Mouse (Mus musculus) CH12F3 (cell line): ENCODE results near the gene Sf3a1.
"Not testable (repeated sequence)": the region's sequence is repeated elsewhere in the genome, so short reads cannot be mapped to it uniquely, and the experiment has no call there.

Source experiments
- in situ Hi-C: fragments of 300-500 bp; cut with MboI; formaldehyde crosslinking; loops from 2 replicates; pipeline ENCODE4 v1.14.3; 2020; ENCODE audit warnings: low sequenced_read_pairs

The Sf3a1 gene

GRCm38 (mm10) chr11:4184251-4184952 is 24.3 kb downstream of the Sf3a1 start:
- in situ Hi-C loops, result no loop called here

- in situ Hi-C loops, result not testable (repeated sequence)
Observed at GRCm38 (mm10) chr11:4185480-4185879, 25.3 kb downstream of the Sf3a1 start.

GRCm38 (mm10) chr11:4186486-4187317 is 26.6 kb downstream of the Sf3a1 start, which contains the start of gene Tbc1d10a:
Gene Tbc1d10a (plus strand): TSS chr11:4186789.
- in situ Hi-C loops, result no loop called here

GRCm38 (mm10) chr11:4187318-4187700 is 27.2 kb downstream of the Sf3a1 start:
- in situ Hi-C loops, result no loop called here

GRCm38 (mm10) chr11:4189182-4189581 is 29.0 kb downstream of the Sf3a1 start:
- in situ Hi-C loops, result no loop called here

GRCm38 (mm10) chr11:4190677-4191076 is 30.5 kb downstream of the Sf3a1 start:
- in situ Hi-C loops, result no loop called here

GRCm38 (mm10) chr11:4192757-4193156 is 32.6 kb downstream of the Sf3a1 start:
- in situ Hi-C loops, result no loop called here

- in situ Hi-C loops, result no loop called here
Observed at GRCm38 (mm10) chr11:4193420-4193819, 33.3 kb downstream of the Sf3a1 start.

- in situ Hi-C loops, result no loop called here
Observed at GRCm38 (mm10) chr11:4195597-4196031, 35.5 kb downstream of the Sf3a1 start.

GRCm38 (mm10) chr11:4196636-4197035 is 36.5 kb downstream of the Sf3a1 start:
- in situ Hi-C loops, result no loop called here

GRCm38 (mm10) chr11:4197691-4198090 is 37.5 kb downstream of the Sf3a1 start:
- in situ Hi-C loops, result no loop called here

GRCm38 (mm10) chr11:4201981-4202700 is 42.0 kb downstream of the Sf3a1 start:
- in situ Hi-C loops, result no loop called here

- in situ Hi-C loops, result no loop called here
Observed at GRCm38 (mm10) chr11:4202995-4203704, 43.0 kb downstream of the Sf3a1 start.

- in situ Hi-C loops, result no loop called here
Observed at GRCm38 (mm10) chr11:4203705-4204074, 43.5 kb downstream of the Sf3a1 start.

- in situ Hi-C loops, result loop anchor here (5.0 kb wide), 1 partner anchor 68 kb away; the partner anchor contains the start of gene Rnf215
Observed at GRCm38 (mm10) chr11:4205097-4205655, 45.0 kb downstream of the Sf3a1 start.

GRCm38 (mm10) chr11:4205951-4206350 is 45.8 kb downstream of the Sf3a1 start:
- in situ Hi-C loops, result loop anchor here (5.0 kb wide), 1 partner anchor 69 kb away; the partner anchor contains the start of gene Rnf215

- in situ Hi-C loops, result loop anchor here (5.0 kb wide), 1 partner anchor 69 kb away; the partner anchor contains the start of gene Rnf215
Observed at GRCm38 (mm10) chr11:4206563-4206962, 46.4 kb downstream of the Sf3a1 start.

- in situ Hi-C loops, result loop anchor here (5.0 kb wide), 1 partner anchor 70 kb away; the partner anchor contains the start of gene Rnf215
Observed at GRCm38 (mm10) chr11:4207655-4208054, 47.5 kb downstream of the Sf3a1 start.

GRCm38 (mm10) chr11:4209556-4209955 is 49.4 kb downstream of the Sf3a1 start:
- in situ Hi-C loops, result loop anchor here (5.0 kb wide), 1 partner anchor 72 kb away; the partner anchor contains the start of gene Rnf215

- in situ Hi-C loops, result no loop called here
Observed at GRCm38 (mm10) chr11:4210786-4211185, 50.6 kb downstream of the Sf3a1 start.
